Mouse (Mus musculus): Measurements from ENCODE around the gene Anapc15-ps. TPM values are rescaled to one million over a fixed set of nuclear protein-coding genes. Genes with fewer than 3 reads are reported as not detected.

The Anapc15-ps gene
- polyA plus RNA-seq, 1 experiment from 2014 or later: not detected

DNA sequence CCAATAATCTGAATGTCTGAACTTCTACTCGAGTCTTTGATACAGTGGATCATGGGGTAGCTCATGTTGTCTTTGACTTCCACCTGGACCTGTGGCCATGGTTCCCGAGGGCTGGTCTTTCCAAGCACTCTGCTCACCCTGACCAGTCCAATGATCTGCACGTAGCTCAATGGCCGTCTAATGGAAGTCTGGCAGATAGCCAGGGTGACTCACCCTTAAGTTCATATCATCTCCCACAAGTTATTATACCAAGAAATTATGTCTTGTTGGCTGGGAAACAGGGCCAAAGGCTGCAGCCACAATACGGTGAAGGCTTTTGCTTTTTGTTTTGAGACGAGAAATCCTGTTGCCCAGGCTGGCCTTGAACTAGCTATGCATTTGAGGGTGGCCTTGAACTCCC, 45.9 kb downstream of the Anapc15-ps start:
- Histone ChIP-seq H3K36me3 (ENCODE audit: control insufficient read depth, insufficient read depth, low read length) (no peaks in the 10 kb centered on the region), H3K4me2 (ENCODE audit: low read depth, low read length) (no peak overlapping the region), H3K27me3 (replicated peaks; ENCODE audit: control insufficient read depth, insufficient read depth, low read length) (no peaks in the 10 kb centered on the region), H3K4me3 (ENCODE audit: low read depth, low read length) (no peak overlapping the region), H3K27ac (replicated peaks; ENCODE audit: low read depth, low read length) (no peak overlapping the region), H3K9me3 (ENCODE audit: control insufficient read depth, low read length) (no peaks in the 10 kb centered on the region), H3K4me1 (ENCODE audit: control insufficient read depth, insufficient read depth, low read length) (no peaks in the 10 kb centered on the region), H3K9ac (ENCODE audit: low read depth, low read length) (no peak overlapping the region)
- ATAC-seq (ENCODE audit: low read depth) (no peak), DNase-seq (ENCODE audit: low spot score) (no peak)
- WGBS: 92% methylated on average over 6 of the region's 6 CpGs

DNA sequence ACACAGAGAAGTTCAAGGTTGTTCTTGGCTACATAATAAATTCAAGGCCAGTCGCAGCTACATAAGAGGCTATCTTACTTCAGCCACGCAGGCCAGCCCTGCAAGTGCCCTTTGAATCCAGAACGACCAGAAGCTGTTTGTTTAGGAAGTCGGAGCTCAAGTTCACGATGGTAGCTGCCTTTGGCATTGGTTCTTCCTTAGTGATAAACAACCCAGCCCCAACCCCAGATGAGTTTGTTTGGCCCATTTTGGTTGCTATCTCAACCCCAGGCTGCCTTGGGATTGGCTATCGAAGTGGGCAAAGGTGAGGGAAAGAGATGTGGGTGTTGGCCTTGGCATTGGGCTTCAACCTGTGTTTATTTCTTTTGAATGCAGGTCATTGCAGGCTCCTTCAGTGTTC, 48.0 kb downstream of the Anapc15-ps start:
- Histone ChIP-seq H3K4me2 (ENCODE audit: low read depth, low read length) (no peak overlapping the region), H3K27ac (replicated peaks; ENCODE audit: low read depth, low read length) (no peak overlapping the region), H3K9ac (ENCODE audit: low read depth, low read length) (no peak overlapping the region), H3K4me3 (ENCODE audit: low read depth, low read length) (no peak overlapping the region), H3K4me1 (ENCODE audit: control insufficient read depth, insufficient read depth, low read length) (no peaks in the 10 kb centered on the region), H3K9me3 (ENCODE audit: control insufficient read depth, low read length) (no peaks in the 10 kb centered on the region), H3K27me3 (replicated peaks; ENCODE audit: control insufficient read depth, insufficient read depth, low read length) (no peaks in the 10 kb centered on the region), H3K36me3 (ENCODE audit: control insufficient read depth, insufficient read depth, low read length) (no peaks in the 10 kb centered on the region)
- 87% methylated on average over 6 of the region's 6 CpGs for WGBS
- ATAC-seq (ENCODE audit: low read depth): no peak
- no peak for DNase-seq (ENCODE audit: low spot score)

DNA sequence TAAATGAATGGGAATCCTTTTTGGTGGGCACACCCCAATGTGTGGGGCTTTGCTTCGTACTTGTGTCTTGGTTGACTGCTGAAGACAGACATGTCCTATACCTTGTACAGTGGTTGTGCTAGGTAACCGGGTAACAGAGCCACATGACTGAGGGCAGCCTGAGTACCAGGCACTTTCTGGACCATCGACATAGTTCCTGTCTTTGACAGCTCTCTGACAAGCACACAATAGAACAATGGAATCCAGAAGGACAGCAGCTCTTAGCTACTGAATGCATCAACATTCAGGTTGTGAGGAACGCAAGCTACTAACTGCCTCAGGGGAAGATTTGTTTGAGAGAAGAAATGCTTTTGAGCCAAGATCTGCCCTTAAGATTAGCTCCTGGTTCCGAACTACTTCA, 49.2 kb downstream of the Anapc15-ps start:
- Histone ChIP-seq H3K27me3 (replicated peaks; ENCODE audit: control insufficient read depth, insufficient read depth, low read length) (no peaks in the 10 kb centered on the region), H3K27ac (replicated peaks; ENCODE audit: low read depth, low read length) (no peak overlapping the region), H3K36me3 (ENCODE audit: control insufficient read depth, insufficient read depth, low read length) (no peaks in the 10 kb centered on the region), H3K9me3 (ENCODE audit: control insufficient read depth, low read length) (no peaks in the 10 kb centered on the region), H3K9ac (ENCODE audit: low read depth, low read length) (no peak overlapping the region), H3K4me2 (ENCODE audit: low read depth, low read length) (no peak overlapping the region), H3K4me1 (ENCODE audit: control insufficient read depth, insufficient read depth, low read length) (no peaks in the 10 kb centered on the region), H3K4me3 (ENCODE audit: low read depth, low read length) (no peak overlapping the region)
- ATAC-seq (ENCODE audit: low read depth): no peak
- WGBS: 48% methylated on average over 5 of the region's 5 CpGs
- DNase-seq (ENCODE audit: low spot score): peak; percentile 45

DNA sequence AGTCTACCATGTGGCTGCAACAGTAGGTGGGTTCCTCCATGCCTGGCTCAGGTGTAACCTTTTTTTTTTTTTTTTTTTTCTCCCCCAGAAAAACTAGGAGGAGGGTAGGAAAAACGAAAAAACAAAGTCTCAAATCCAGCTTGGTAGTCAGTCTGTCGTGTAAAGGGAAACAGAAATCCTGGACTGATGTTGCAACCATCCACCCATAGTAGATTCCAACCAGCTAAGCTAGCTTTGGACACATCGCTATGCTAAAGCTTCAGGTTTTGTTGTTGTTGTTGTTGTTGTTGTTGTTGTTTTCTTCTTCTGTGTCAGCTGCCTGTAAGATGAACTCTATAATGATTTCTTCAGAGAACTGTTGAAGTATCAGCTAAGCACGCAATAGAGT, 49.7 kb downstream of the Anapc15-ps start:
- 53% methylated on average over 4 of the region's 4 CpGs for WGBS
- DNase-seq (ENCODE audit: low spot score) (no peak), ATAC-seq (ENCODE audit: low read depth) (no peak)
- no peak overlapping the region for H3K4me3 ChIP-seq (ENCODE audit: low read depth, low read length)
- no peak overlapping the region for H3K9ac ChIP-seq (ENCODE audit: low read depth, low read length)
- H3K4me2 ChIP-seq (ENCODE audit: low read depth, low read length): no peak overlapping the region
- H3K27ac ChIP-seq (replicated peaks; ENCODE audit: low read depth, low read length): no peak overlapping the region
- no peaks in the 10 kb centered on the region for H3K27me3 ChIP-seq (replicated peaks; ENCODE audit: control insufficient read depth, insufficient read depth, low read length)
- no peaks in the 10 kb centered on the region for H3K9me3 ChIP-seq (ENCODE audit: control insufficient read depth, low read length)
- H3K4me1 ChIP-seq (ENCODE audit: control insufficient read depth, insufficient read depth, low read length): no peaks in the 10 kb centered on the region
- H3K36me3 ChIP-seq (ENCODE audit: control insufficient read depth, insufficient read depth, low read length): no peaks in the 10 kb centered on the region

Other genes with a start within 250 kb of the Anapc15-ps start
- gene Mrpl42, start 171.5 kb downstream of the Anapc15-ps start, polyA plus RNA-seq (2014; fragmentation: Nextera tagmentation; extraction: Ambion mirVana): 301 and 321 TPM in 2 replicates
- 282 and 286 TPM in 2 replicates for gene Ube2n, start 158.3 kb downstream of the Anapc15-ps start, polyA plus RNA-seq (2014; fragmentation: Nextera tagmentation; extraction: Ambion mirVana)
- gene Nudt4, start 109.3 kb downstream of the Anapc15-ps start, polyA plus RNA-seq (2014; fragmentation: Nextera tagmentation; extraction: Ambion mirVana): 106 and 107 TPM in 2 replicates
- gene Gm33543, start 169.5 kb upstream of the Anapc15-ps start, polyA plus RNA-seq (2014; fragmentation: Nextera tagmentation; extraction: Ambion mirVana): not detected in 2 replicates

Measured in embryonic facial prominence, embryonic 14.5 days (tissue).